Mouse (Mus musculus) mouse trophoblast stem cell (cell line): ENCODE results near the gene Scnn1a.

Experiments
- in situ Hi-C, 2 experiments: fragments of 300-500 bp; cut with MseI, MboI; formaldehyde crosslinking; loops; 2 replicates in 1 of 2; 3 replicates in 1 of 2; pipeline ENCODE4 v1.15.1; 2025

The Scnn1a gene

GRCm38 (mm10) chr6:125360846-125361245, 40.4 kb downstream of the Scnn1a start:
- in situ Hi-C loops, result loop anchor here in 1 of 2 experiments (10.0 kb wide), 1 partner anchor 86 kb away; no protein-coding TSS in a partner anchor

- in situ Hi-C loops, result loop anchor here in 1 of 2 experiments (10.0 kb wide), 1 partner anchor 87 kb away; no protein-coding TSS in a partner anchor
Observed at GRCm38 (mm10) chr6:125361467-125362291, 41.2 kb downstream of the Scnn1a start.

GRCm38 (mm10) chr6:125363021-125363420, 42.6 kb downstream of the Scnn1a start:
- in situ Hi-C loops, result loop anchor here in 1 of 2 experiments (10.0 kb wide), 1 partner anchor 88 kb away; no protein-coding TSS in a partner anchor

GRCm38 (mm10) chr6:125363451-125364242, 43.2 kb downstream of the Scnn1a start:
- in situ Hi-C loops, result loop anchor here in 1 of 2 experiments (10.0 kb wide), 1 partner anchor 89 kb away; no protein-coding TSS in a partner anchor

- in situ Hi-C loops, result loop anchor here in 1 of 2 experiments (10.0 kb wide), 1 partner anchor 90 kb away; no protein-coding TSS in a partner anchor
Observed at GRCm38 (mm10) chr6:125364448-125364847, 44.0 kb downstream of the Scnn1a start.

- in situ Hi-C loops, result loop anchor here (5.0 to 10.0 kb wide), 2 partner anchors 33 to 91 kb away; no protein-coding TSS in a partner anchor
Observed at GRCm38 (mm10) chr6:125365522-125365921, 45.1 kb downstream of the Scnn1a start.

DNA sequence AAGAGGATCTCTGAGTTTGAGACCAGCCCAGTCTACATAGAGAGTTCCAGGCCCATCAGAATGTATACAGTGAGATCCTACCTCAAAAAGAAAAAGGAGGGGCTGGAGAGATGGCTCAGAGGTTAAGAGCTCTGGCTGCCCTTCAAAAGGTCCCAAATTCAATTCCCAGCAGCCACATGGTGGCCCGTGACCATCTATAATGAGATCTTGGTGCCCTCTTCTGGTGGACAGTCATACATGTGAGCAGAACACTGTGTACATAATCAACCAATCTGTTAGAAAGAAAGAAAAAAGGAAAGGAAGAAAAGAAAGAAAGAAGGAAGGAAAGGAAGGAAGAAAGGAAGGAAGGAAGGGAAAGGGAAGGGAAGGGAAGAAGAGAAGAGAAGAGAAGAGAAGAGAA, 45.7 kb downstream of the Scnn1a start:
- in situ Hi-C loops, result loop anchor here (5.0 to 10.0 kb wide), 2 partner anchors 34 to 91 kb away; no protein-coding TSS in a partner anchor

DNA sequence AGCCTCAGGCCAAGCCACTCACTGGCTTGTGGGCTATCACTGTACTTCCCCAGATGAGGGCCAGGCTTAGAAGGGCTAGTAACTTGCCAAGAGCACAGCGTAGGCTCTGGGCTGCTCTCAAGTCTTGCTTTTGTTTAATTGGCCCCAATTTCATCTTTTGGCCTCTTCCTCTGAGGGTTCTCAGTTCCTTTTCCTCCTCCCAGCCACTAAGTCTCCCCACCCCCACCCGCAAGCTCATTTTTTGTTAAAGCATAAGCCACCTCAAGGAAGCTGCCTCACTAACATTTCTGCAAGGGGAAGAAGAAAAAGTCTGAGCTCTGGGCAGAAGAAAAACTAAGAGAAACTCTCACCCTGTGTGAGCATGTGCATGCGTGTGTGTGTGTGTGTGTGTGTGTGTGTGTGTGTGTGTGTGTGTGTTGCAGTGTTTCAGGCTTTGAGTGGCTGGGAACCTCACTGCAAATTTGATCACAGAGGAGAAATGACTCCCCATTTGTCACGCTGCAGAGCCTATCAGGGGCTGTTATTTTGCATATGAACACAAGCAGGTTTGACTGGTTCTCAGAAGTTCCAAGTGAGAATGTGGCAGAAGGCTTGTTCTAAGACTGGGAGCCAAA, 47.4 kb downstream of the Scnn1a start:
- in situ Hi-C loops, result loop anchor here (5.0 to 10.0 kb wide), 2 partner anchors 36 to 93 kb away; no protein-coding TSS in a partner anchor

- in situ Hi-C loops, result no loop called here
Observed at GRCm38 (mm10) chr6:125377042-125377441, 56.6 kb downstream of the Scnn1a start.

DNA sequence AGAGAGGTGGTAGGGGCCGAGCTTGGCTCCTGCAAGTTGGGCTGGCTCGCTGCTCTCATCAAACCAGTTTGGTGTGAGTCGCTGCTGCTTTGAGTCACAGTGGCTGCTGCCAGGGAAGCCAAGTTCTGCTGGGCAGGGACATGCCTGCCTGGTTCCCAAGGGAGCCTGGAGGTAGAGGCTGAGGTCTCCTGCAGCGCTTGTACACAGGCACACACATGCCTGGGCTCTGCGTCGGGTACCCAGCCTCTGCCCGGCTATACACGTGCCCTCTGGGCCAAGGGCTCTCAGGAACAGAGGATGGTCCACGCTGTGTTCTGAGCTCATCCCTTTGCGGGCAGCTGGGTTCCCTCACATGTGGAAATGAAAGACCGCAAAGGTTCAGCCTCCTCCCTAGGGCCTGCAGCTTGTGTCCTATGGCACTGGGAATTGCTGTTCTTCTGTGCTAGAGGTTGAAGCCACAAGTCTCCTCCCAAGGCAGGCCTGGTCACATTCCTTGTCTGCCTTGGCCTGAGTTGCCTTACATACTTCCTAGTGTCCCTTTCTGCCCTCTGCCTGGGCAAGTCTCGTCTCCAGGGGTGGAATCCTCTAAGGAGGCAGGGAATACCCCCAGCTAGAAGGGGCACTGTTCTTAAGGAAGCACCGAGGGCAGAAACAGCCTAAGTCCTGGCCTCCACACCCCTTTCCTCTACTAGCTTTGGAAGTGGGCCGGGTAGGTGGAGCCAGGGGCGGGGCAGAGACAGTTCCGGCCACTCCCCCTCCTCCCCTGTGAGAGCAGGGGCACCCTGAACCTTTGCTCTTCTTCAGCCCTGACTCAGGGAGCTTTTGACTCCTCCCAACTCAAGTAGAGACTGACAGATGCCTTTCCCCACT, 57.4 kb downstream of the Scnn1a start:
- in situ Hi-C loops, result no loop called here

DNA sequence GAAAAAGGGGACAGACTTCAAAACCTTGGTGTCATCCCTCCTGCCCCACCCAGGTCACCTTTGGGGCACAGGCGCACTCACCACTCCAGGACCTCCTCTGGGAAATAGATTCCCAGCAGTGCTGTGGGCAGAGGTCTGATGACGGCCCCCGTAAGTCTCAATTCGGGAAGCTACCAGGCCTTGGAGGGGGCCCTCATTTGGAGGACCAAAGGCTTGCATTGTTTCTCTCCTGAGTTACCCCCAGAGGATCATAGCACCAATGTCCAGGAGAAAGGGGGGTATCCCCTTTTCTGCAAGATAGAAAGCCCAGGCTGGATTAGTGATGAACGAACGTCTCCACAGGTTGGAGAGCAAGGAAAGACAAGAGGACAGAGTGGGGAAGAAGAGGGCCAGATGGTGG, 58.2 kb downstream of the Scnn1a start:
- in situ Hi-C loops, result no loop called here

DNA sequence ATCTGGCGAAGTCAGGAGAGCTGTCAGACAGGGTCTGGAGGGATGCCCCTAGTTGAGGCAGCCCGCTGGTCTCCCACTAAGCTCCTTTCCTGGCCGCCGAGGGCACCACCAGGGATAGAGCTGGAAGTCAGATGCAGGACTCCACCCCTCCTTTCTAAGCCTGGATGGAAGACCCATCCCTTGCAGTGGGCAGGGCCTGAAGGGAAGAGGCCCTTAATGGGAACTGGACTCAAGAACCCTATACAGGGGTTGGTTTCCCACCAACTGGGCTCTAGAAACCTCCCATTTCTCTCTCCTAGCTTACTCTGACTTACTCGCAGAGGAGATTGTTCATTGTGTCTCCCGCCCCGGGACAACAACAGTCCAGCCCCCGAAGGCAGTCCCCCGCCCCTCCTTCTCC, 59.3 kb downstream of the Scnn1a start:
- in situ Hi-C loops, result no loop called here

DNA sequence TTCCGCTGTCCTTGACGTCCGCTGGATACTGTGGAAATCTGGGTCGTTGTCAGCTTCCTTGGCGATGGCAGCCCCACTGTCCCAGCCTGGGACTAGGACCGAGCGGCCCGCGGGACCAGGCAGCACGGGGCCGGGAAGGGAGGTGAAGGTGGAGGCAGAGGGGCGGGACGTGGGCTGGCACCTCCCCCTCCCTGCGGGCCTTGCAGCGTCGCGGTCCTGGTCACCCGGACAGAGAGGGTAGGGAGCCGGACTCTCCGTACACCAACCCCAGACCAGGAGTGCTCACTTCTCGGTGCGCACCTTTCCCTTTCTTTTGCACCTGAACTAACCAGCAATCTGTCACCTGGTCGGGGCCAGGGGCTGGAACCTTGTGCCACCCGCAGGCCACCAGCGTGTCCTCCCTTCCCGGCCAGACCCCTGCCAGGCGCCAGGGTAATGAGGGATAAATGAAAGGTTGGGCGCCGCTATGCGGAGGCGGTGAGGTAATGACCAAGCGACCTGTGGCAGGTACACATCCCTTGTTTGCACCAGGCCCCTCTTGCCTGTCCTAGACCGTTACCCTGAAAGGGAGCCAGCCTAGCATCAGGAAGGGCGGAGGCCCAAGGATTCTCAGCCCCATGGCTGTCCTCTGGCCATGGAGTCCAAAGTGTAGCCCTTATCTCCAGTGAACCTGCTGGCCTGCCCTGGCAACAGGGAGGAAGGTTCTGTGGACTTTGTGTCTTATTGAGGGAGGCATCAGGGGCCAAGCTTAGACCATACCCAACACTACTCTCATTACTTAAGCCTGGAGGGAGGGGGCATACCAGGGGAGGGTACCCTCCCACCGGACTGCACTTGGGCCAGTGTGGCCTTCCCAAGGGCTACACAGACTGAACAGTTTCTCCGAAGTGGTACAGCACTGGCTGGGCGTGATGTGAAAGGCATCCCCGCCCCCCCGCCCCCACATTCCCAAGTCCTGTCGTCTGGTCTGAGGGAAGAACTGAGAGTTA, 60.2 kb downstream of the Scnn1a start, which contains the start of gene Plekhg6:
Gene Plekhg6 (minus strand): TSS at position 422 of the 989 bp plus-strand sequence.
- in situ Hi-C loops, result no loop called here

DNA sequence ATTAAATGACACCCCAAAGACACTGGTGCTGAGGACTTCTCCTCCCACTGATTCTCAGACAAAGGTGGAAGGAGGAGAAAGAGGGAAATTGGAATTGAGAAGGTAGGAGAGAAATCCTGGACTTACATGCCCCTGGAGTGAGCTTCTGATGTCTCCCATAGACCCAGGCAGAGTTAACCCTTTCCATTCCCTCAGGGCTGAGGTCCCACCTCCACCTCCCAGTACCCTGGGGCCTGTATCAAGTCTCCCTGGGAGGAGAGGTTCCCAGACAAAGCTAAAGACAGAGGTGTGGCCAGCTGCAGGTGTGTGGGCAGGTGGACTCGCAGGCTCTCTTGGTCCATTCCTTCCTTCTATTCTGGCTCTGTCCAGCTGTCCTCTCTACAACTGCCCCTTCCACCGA, 61.6 kb downstream of the Scnn1a start:
- in situ Hi-C loops, result no loop called here

DNA sequence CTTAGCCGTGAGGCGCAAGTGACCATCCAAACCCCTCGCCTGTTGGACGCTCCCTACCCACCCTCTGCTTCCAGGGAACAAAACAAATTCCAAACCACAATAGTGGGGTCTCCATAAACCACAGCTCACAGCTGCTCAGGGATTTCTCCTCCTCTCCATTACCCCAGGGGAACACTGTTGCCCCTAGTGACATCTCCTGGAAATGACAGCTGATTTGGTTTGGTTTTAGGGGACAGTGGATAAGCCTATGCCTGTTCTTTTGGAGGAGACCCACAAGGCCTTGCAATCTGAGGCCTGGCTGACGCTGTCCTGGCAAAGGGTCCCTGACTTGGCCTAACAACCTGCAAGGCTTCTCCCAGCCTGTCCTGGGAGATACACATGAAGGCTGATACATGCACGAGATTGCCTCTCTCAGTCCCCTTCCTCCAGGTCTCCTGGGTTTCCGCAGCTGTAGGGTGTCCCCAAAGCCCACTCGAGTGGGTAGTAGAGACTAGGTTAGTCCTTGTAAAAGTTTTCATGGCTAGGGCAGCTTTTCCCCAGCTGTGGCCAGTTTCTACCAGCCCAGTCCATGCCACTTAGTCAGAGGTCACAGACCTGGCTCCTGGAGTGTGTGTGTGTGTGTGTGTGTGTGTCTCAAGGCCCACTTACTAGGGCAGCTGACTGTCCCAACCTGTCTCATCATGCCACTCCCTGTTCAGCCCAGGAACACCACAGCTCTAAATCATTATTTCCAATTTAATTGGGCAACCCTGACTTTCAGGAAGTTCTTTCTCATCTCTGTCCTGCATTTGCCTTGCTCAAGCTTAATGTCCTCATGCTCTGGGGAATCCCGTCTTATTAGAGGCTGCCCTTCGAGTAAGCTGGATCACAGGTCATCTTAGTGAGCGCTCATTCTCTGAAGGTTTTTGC, 64.9 kb downstream of the Scnn1a start:
- in situ Hi-C loops, result no loop called here

DNA sequence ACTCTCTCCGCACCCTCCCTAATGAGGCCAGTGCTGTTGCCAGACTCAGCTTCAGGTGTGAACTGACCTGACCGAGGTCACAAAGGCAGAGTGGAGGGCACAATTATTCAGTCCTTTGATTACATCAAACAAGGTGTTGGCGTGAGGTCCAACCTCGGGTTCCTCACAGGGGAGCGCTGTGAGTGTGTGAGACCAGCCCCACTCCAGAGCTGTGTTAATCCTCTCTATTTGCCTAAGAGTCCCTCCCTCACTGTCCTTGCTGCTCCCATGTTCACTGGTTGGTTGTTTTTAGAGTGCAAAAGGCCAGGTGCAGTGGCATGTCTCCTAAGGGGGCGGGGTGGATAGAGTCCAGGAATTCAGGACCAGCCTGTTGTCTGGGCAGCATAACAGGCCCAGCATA, 65.6 kb downstream of the Scnn1a start:
- in situ Hi-C loops, result no loop called here

DNA sequence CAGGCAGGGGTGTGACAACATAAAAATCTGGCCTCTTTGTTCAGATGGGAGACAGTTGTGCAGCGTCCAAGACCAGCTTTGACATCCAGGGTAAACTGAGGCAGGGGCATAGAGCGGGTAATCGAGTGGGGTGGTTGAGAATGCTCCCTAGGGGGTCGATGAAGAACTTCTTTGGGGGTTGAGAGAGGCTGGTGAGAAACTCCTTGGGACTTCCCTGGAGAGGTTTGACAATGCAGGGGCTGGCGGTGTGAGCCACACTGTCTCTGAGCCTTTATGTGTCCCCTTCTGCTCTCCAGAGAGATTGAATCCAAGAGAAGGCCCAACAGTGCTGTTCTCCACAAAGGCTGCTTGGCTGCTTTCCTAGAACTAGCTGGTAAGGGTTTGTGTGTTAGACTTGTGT, 69.4 kb downstream of the Scnn1a start:
- in situ Hi-C loops, result no loop called here
